Mouse (Mus musculus) cerebellum, adult 11 months (tissue): ENCODE results near the gene Cacna1a.
A peak's percentile ranks its signal among the peaks of the same experiment; 100 is the strongest.
"Not testable (repeated sequence)": the region's sequence is repeated elsewhere in the genome, so short reads cannot be mapped to it uniquely, and the experiment has no call there.

Source experiments
- DNase-seq: peaks from one replicate; pipeline ENCODE4 v3.0.0; 2022

Gene Cacna1a

GRCm38 (mm10) chr8:84664566-84665384 is 276.5 kb downstream of the Cacna1a start:
- peak; percentile 84 for DNase-seq

GRCm38 (mm10) chr8:84665385-84665893 is 277.2 kb downstream of the Cacna1a start:
- DNase-seq, result no peak

GRCm38 (mm10) chr8:84668081-84668480 is 279.8 kb downstream of the Cacna1a start:
- no peak for DNase-seq

GRCm38 (mm10) chr8:84668731-84669485 is 280.7 kb downstream of the Cacna1a start:
- DNase-seq, result no peak

- DNase-seq, result not testable (repeated sequence)
These were observed 282.2 kb downstream of the Cacna1a start for GRCm38 (mm10) chr8:84670295-84671006.

GRCm38 (mm10) chr8:84677305-84677704 is 289.1 kb downstream of the Cacna1a start:
- DNase-seq, result no peak

DNA sequence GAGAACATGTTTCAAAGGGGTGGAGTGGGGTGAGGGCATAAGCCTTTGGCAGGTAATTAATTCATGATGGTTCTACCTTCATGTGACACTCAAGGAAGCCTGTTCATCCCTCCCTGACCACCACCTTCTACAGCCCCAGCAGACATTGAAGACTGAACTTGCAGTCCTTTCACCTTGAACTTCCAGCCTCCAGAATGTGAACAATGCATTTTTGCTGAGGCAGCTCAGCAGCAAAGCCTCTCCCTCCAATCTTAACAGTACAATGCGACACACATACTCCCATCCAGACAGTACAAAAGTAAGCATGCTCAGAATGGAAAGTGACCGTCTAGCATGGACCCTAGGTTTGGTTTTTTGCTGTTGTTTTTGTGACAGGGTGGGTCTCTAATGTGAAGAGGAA is 293.2 kb downstream of the Cacna1a start:
- no peak for DNase-seq

DNA sequence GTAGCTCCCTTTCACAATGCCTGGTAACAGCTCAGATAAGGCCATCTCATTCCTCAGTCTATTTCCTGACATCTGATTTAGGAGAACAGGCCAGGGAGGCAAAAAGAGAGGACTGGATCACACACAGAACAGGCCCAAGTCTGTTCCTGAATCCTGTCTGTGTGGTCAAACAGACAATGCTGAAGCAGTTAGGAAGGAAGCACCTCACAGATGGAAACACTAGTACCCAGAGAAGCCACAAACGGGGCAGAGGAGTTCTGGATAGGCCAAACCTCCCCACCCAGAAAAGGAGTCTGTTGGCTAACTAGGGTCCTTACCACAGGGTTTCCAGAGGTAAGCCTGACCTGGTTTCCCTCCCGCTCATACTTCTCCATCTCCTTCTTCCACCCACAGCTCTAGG is 294.0 kb downstream of the Cacna1a start:
- no peak for DNase-seq

- no peak for DNase-seq
These were observed 296.3 kb downstream of the Cacna1a start for GRCm38 (mm10) chr8:84684537-84684936.

GRCm38 (mm10) chr8:84686191-84687002 is 298.2 kb downstream of the Cacna1a start, which contains the start of gene Trmt1:
Gene Trmt1, plus strand, starts transcription at chr8:84686307.
- no peak for DNase-seq

GRCm38 (mm10) chr8:84687003-84687704 is 298.9 kb downstream of the Cacna1a start:
- peak; percentile 56 for DNase-seq

DNA sequence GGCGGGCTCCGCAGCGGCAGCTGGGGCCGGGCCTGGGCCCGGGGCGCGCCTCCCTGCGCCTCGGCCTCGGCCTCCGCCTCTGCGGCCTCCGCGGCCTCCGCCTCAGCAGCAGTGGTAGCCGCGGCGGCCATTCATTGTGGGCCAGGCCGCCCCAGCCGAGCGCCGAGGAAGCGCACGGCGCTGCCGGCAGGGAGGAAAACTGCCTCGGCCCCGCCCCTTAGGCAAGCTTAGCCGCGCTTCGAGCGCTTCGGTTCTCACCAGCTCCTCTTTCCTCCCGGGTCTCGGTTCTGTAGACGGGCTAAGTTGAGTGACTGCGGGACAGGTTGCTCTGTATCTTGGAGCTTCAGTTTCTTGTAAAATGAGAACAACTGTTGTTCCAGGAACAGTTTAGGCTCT is 299.5 kb downstream of the Cacna1a start, which contains the start of gene Nacc1:
Gene Nacc1 (minus strand): TSS at position 158 of the 396 bp plus-strand sequence.
- peak; percentile 82 for DNase-seq

- peak; percentile 85 for DNase-seq
These were observed 301.1 kb downstream of the Cacna1a start for GRCm38 (mm10) chr8:84689091-84689915.
